ENCODE assay signal across 8 mouse cellular contexts in the genomic region with DNA sequence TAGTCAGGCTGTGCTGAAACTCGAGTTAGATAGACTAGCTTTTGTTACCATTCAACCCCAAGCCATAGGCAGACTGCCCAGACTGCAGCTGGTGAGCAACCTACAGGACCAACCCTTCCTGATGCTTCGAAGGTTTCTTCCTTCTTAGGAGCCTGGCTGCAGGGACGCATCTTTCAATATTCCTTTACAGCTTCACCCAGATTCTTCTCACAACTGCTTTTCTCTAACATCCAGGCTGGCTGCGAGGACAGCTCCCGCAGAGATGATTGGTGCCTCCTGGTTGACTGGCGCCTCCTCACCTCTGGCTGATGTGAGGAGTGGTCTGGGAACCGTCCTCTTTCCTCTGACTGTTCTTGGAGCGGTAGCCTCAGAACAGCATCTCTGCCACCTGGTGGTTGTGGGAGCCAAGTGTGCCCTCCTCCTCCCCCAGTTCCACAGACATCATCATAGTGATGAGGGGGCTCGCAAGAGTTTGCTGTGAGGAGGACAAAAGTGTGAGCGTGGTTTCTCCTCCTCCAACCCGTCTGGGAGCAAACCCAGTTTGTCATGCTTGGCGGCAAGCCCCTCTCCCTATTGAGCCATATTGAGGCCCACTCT. TPM values are rescaled to one million over a fixed set of nuclear protein-coding genes. Genes with fewer than 3 reads are reported as not detected.
DNase-seq lines count a peak whose midpoint lies in the region; ATAC-seq and TF ChIP-seq lines count a peak whose summit lies in the region.

No protein-coding gene starts in this region.

- no peaks in the 10 kb centered on the region for H3K27me3 ChIP-seq in testis, adult 2 months (ENCODE audit: control insufficient read depth, insufficient read depth, low read length)
- H3K27me3 ChIP-seq in intestine, embryonic 16.5 days (replicated peaks; ENCODE audit: control insufficient read depth, insufficient read depth, low read length): no peaks in the 10 kb centered on the region
- peaks cover 10% of the 10 kb centered on the region; the same call in 1 of the 2 replicates for H3K27me3 ChIP-seq in limb, embryonic 10.5 days (ENCODE audit: low read depth, poor library complexity, severe bottlenecking)
- no peaks in the 10 kb centered on the region for H3K27me3 ChIP-seq in spleen, adult 2 months (ENCODE audit: control insufficient read depth, insufficient read depth, low read length)

- intact Hi-C loops in gastrocnemius, postnatal 36 days (cut with DNase I): loop anchor here (1.0 kb wide), 1 partner anchor 140 kb away; no protein-coding TSS in a partner anchor

- no peak overlapping the region for H3K27ac ChIP-seq in testis, adult 2 months (ENCODE audit: control insufficient read depth, insufficient read depth, low read depth, low read length)
- peak overlapping the region; percentile 30; the same call in 1 of the 2 replicates for H3K27ac ChIP-seq in intestine, embryonic 16.5 days (ENCODE audit: low read length)
- peak overlapping the region; percentile 25; the same call in 1 of the 2 replicates for H3K27ac ChIP-seq in limb, embryonic 10.5 days
- H3K27ac ChIP-seq in spleen, adult 2 months (ENCODE audit: insufficient read depth, low read length): no peak overlapping the region

- no peak for DNase-seq in testis, postnatal 14 days (ENCODE audit: low spot score)
- peak; percentile 62 to 70 for DNase-seq in cerebellum, postnatal 36 days
- DNase-seq in gastrocnemius, postnatal 36 days: peak; percentile 29 to 51
- peak; percentile 82 for DNase-seq in limb, embryonic 10.5 days (ENCODE audit: low spot score)
- peak; percentile 83 for DNase-seq in mesoderm, embryonic 11.5 days (ENCODE audit: low read depth, low spot score)
- DNase-seq in spleen, adult 2 months (ENCODE audit: low read depth in 1 of 2, low spot score in 2 of 2): peak in 1 of 2 experiments; percentile 67

- WGBS in intestine, embryonic 16.5 days: 3% methylated on average over 12 of the region's 12 CpGs
- WGBS in limb, embryonic 10.5 days: 2% methylated on average over 12 of the region's 12 CpGs
- WGBS in spleen, adult 2 months: 4% methylated on average over 12 of the region's 12 CpGs

- H3K4me3 ChIP-seq in testis, adult 2 months (ENCODE audit: control insufficient read depth, low read depth, low read length): no peak overlapping the region
- peak overlapping the region; percentile 66 for H3K4me3 ChIP-seq in intestine, embryonic 16.5 days (ENCODE audit: low read length)
- H3K4me3 ChIP-seq in limb, embryonic 10.5 days: peak overlapping the region; percentile 58
- peak overlapping the region; percentile 37; the same call in 1 of the 2 replicates for H3K4me3 ChIP-seq in spleen, adult 2 months (ENCODE audit: extremely low read depth, insufficient read depth, insufficient read length)

- H3K9ac ChIP-seq in intestine, embryonic 16.5 days (ENCODE audit: low read depth, low read length): peak overlapping the region; percentile 17

- peaks cover 9% of the 10 kb centered on the region for H3K4me1 ChIP-seq in testis, adult 2 months (ENCODE audit: control insufficient read depth, insufficient read depth, low read length)
- peaks cover 16% of the 10 kb centered on the region for H3K4me1 ChIP-seq in intestine, embryonic 16.5 days (ENCODE audit: control insufficient read depth, insufficient read depth, low read length)
- H3K4me1 ChIP-seq in limb, embryonic 10.5 days: peaks cover 31% of the 10 kb centered on the region
- H3K4me1 ChIP-seq in spleen, adult 2 months (ENCODE audit: control insufficient read depth, insufficient read depth, insufficient read length): peaks cover 6% of the 10 kb centered on the region; the same call in 1 of the 2 replicates

- peak; percentile 56 for TF ChIP-seq CTCF in testis, adult 2 months (IDR thresholded peaks at IDR 0.05; ENCODE audit: control insufficient read depth, insufficient read depth, insufficient replicate concordance, low read depth, low read length)
- peak; percentile 81; the same call in 1 of the 2 replicates for TF ChIP-seq CTCF in spleen, adult 2 months (IDR thresholded peaks at IDR 0.05; ENCODE audit: extremely low read depth, insufficient read depth, insufficient read length, insufficient replicate concordance)

- H3K4me2 ChIP-seq in intestine, embryonic 16.5 days (ENCODE audit: low read depth, low read length): peak overlapping the region; percentile 92

- no peaks in the 10 kb centered on the region for H3K9me3 ChIP-seq in intestine, embryonic 16.5 days (ENCODE audit: control insufficient read depth, low read length)
- H3K9me3 ChIP-seq in limb, embryonic 10.5 days (replicated peaks): no peaks in the 10 kb centered on the region

- TF ChIP-seq POLR2A in testis, adult 2 months (IDR thresholded peaks at IDR 0.05; ENCODE audit: control insufficient read depth, low read depth, low read length): no peak
- no peak for TF ChIP-seq POLR2A in spleen, adult 2 months (IDR thresholded peaks at IDR 0.05; ENCODE audit: low read depth, low read length)

- H3K36me3 ChIP-seq in testis, adult 2 months (ENCODE audit: control insufficient read depth, insufficient read depth, low read length): no peaks in the 10 kb centered on the region
- no peaks in the 10 kb centered on the region for H3K36me3 ChIP-seq in intestine, embryonic 16.5 days (ENCODE audit: control insufficient read depth, insufficient read depth, low read length)
- H3K36me3 ChIP-seq in limb, embryonic 10.5 days: no peaks in the 10 kb centered on the region
- H3K36me3 ChIP-seq in spleen, adult 2 months (ENCODE audit: control insufficient read depth, insufficient read depth, low read length): no peaks in the 10 kb centered on the region

- no peak for ATAC-seq in intestine, embryonic 16.5 days

RNA-seq across cellular contexts. Expression of gene Fos, which starts 14.0 kb away (rescaled TPM):
- 0.63 and 1.2 TPM in 2 replicates for polyA plus RNA-seq in testis, adult 2 months (2012; rRNA removed)
- total RNA-seq in gastrocnemius, postnatal 36 days (2021): 10 to 100 TPM in 1 of 2 experiments, 1 to 10 TPM in 1; 7.2 to 13.7 TPM
- 6.4 and 6.6 TPM in 2 replicates for polyA plus RNA-seq in intestine, embryonic 16.5 days (2015; fragmentation: Nextera tagmentation; extraction: Ambion mirVana)
- polyA plus RNA-seq in limb, embryonic 10.5 days (2016; fragmentation: Nextera tagmentation; extraction: Ambion mirVana): 0.76 and 0.80 TPM in 2 replicates
- polyA plus RNA-seq in spleen, adult 2 months (2012; rRNA removed): 9.4 and 9.7 TPM in 2 replicates

Comparison
In these comparisons a context has a peak if more than half of its experiments do, and no peak if none do; other contexts are left out.
1. H3K27ac ChIP-seq: peak in intestine, embryonic 16.5 days (single experiment) and limb, embryonic 10.5 days (single experiment); none in testis, adult 2 months (single experiment) and spleen, adult 2 months (single experiment).